Mouse (Mus musculus): ENCODE results near the gene Moap1.

- TF ChIP-seq MYOD1 (IDR thresholded peaks at IDR 0.05; ENCODE audit: control insufficient read depth in 1 of 3, insufficient read length in 2 of 3, low read depth in 2 of 3) (no peak), POLR2A (IDR thresholded peaks at IDR 0.05; ENCODE audit: insufficient read length, low read depth) (no peak), E2F4 (IDR thresholded peaks at IDR 0.05; ENCODE audit: insufficient read depth) (no peak), POLR2AphosphoS2 (IDR thresholded peaks at IDR 0.05; ENCODE audit: insufficient read length, low read depth) (no peak), MAX (IDR thresholded peaks at IDR 0.05; ENCODE audit: low read depth) (no peak), SRF (IDR thresholded peaks at IDR 0.05; ENCODE audit: control insufficient read depth, insufficient read length, low read depth) (no peak), USF1 (IDR thresholded peaks at IDR 0.05; ENCODE audit: low read depth) (no peak)
These were observed 25.5 kb upstream of the Moap1 start for GRCm38 (mm10) chr12:102769000-102769399.
